Mouse (Mus musculus) MEL (cell line): ENCODE measurements around the gene Zup1.
"Not testable (repeated sequence)": the region's sequence is repeated elsewhere in the genome, so short reads cannot be mapped to it uniquely, and the experiment has no call there.

ENCODE experiments used
- CTCF ChIP-seq, 3 experiments: IDR thresholded peaks in 2 of 3; conservative IDR thresholded peaks in 1 of 3; 2 replicates each; pipeline ENCODE4 v1.5.1; 2011 to 2012; ENCODE audit warnings: low read length in 3 of 3, low read depth in 2 of 3, mild to moderate bottlenecking in 2 of 3, improper control_type of control experiment in 1 of 3, inconsistent platforms in 1 of 3, mixed read lengths in 1 of 3, moderate library complexity in 1 of 3; ENCODE audit not compliant: control insufficient read depth in 1 of 3, insufficient read depth in 1 of 3, poor library complexity in 1 of 3, severe bottlenecking in 1 of 3
- ETS1 ChIP-seq: IDR thresholded peaks from 2 replicates; pipeline ENCODE4 v1.6.1; 2012; ENCODE audit warnings: low read depth, mild to moderate bottlenecking, inconsistent platforms, low read length, improper control_type of control experiment, moderate library complexity
- GABPA ChIP-seq: IDR thresholded peaks from 2 replicates; pipeline ENCODE4 v1.6.1; 2012; ENCODE audit warnings: low read depth, mild to moderate bottlenecking, inconsistent platforms, low read length, improper control_type of control experiment, moderate library complexity
- NRF1 ChIP-seq: IDR thresholded peaks from 2 replicates; pipeline ENCODE4 v1.6.1; 2014; ENCODE audit warnings: low read depth, mild to moderate bottlenecking, inconsistent platforms, low read length, improper control_type of control experiment, moderate library complexity; ENCODE audit not compliant: poor library complexity, insufficient read depth, severe bottlenecking
- POLR2AphosphoS2 ChIP-seq: IDR thresholded peaks from 2 replicates; pipeline ENCODE4 v1.6.1; 2011; ENCODE audit warnings: low read length, improper control_type of control experiment

GRCm38 (mm10) chr10:33901520-33901919 is 49.5 kb downstream of the Zup1 start:
- not testable (repeated sequence) for TF ChIP-seq NRF1; POLR2AphosphoS2; ETS1; GABPA; CTCF (IDR thresholded peaks at IDR 0.05 in 2 of 3, conservative IDR thresholded peaks at IDR 0.05 in 1 of 3; ENCODE audit: control insufficient read depth in 1 of 3, insufficient read depth in 1 of 3, low read depth in 2 of 3, low read length in 3 of 3, poor library complexity in 1 of 3, severe bottlenecking in 1 of 3)
